Mouse (Mus musculus): ENCODE data around the gene Gpr18. TPM values are rescaled to one million over a fixed set of nuclear protein-coding genes. Genes with fewer than 3 reads are reported as not detected.

The Gpr18 gene
- total RNA-seq, 1 experiment from 2014 or later = 98.8 TPM

DNA sequence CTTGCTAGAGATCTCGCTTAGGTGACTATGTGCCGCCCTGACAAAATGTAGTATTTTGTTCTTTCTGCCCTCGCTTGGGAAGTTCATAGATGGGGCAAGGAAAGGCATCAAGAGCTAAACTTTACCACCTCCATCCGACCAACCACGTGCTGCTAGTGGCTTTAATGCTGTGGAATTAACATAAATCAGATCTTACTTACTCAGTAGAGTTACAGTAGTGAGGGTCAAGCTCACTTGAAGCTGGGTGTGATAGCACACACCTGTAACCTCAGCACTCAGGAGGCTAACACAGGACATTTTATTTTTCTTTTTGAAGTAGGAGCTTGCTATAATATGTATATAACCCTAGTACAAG lies 36.4 kb upstream of the Gpr18 start:
- ATAC-seq (ENCODE audit: extremely low read depth, insufficient number of reproducible peaks, low FRiP score, poor library complexity, severe bottlenecking) = no peak

DNA sequence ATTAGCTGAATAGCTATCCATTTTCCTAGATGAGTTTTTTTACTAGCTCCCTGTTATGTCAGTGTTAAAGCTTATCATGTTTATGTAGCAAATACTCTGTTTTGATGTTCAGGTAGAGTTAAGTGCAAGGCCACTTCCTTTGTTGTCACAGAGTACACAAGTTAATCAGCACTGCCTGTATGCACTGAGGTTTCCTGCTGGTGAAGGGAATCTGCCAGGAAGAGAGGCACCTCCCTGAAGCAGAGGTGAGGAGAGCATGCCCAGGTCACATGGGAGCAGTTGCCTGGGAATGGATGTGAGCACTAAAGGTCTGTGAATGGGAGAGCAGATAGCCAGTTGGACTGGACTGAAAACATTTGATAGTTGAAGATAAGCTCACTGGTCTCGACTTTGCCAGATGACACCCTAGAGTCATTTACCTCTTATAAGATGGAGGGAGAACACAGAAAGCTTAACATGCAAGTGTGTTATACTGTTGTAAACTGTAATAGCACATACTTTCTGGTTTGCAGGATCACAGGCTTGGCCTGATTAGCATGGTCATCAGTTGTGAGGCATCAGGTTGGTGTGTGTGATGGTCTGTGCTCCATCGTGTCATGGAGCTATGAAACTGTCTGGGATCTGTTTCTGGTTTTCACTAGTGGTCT lies 35.9 kb upstream of the Gpr18 start:
- ATAC-seq (ENCODE audit: extremely low read depth, insufficient number of reproducible peaks, low FRiP score, poor library complexity, severe bottlenecking) = no peak

DNA sequence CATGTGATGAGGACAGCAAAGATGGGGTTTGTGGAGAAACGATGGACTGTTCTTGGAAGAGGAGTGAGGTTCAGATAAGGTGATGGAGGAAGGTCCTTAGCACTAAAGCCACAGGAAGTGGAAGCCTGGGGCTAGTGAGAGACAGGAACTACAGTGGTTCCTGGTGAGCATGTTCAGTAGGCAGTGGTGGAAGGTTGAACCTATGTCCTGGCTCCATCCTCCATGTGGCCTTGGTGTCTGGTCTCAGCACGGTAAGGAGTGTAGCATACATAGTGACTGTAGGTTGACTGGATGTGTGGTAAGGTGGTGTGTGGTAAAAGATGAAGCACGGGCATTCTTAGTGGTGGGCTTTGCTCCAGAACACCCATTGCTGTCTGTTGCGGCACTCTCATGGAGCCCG lies 34.3 kb upstream of the Gpr18 start:
- no peak for ATAC-seq (ENCODE audit: extremely low read depth, insufficient number of reproducible peaks, low FRiP score, poor library complexity, severe bottlenecking)

DNA sequence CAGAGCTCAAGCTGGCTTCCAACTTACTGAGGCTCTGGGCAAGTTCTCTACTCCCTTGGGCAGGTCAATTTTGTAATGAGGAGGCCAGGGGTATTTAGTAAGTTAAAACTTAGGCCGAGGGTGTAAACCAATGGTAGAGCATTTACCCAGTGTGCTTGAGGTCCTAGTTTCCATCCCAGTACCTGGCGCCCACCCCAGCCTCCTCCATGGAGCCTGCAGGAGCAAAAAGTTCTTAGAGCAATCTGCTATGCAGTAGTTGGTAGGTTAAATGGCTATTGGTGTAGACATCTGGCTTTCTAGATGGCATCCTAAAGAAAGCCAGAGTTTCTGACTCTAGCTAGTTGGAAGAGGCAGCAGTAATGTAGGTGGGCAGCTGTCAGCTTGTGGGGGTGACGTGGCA lies 33.9 kb upstream of the Gpr18 start:
- no peak for ATAC-seq (ENCODE audit: extremely low read depth, insufficient number of reproducible peaks, low FRiP score, poor library complexity, severe bottlenecking)

DNA sequence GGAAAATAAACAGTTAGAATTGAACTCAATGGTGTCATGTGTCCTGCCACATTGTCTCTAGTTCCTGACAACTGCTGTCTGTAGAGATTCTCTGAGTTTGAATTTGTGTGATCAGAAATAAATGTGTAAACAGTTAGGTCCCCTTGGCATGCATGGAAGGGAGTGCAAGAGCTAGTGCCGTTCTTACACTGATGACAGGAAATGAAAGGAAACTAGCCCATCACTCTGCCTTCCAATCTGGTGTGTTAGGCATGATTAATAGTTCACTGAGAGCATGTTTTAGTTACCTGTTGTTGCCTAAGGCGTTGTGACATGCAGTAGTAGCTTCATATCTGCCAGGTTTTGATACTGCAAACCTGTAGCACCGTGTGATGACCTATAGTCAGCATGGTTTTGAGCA lies 32.4 kb upstream of the Gpr18 start:
- no peak for ATAC-seq (ENCODE audit: extremely low read depth, insufficient number of reproducible peaks, low FRiP score, poor library complexity, severe bottlenecking)

DNA sequence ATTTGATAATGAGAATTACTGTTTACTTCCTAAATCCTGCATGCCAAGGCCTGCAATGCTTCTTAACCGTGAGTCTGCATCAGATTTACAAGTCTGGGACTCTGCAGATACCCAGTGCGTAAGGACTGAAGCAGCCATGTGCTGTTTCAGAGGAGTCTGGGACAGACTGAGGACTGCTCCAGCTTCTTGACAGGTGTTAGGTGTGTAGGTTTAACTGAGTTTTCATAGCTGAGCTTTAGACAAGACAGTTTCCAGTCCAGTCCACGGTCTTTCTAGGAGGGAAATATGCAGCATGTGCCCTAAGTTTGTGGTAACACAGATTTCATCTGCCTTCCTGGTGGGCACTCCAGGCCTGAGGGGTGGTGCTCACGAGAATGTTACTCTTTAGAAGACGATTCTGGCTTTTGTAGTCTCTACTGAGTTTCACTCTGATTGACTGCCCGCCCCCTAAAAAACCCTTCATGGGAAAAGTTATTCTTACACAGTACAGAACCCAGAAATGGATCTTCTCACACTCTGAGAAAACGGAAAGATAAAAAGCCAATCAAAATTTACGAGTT lies 31.7 kb upstream of the Gpr18 start:
- no peak for ATAC-seq (ENCODE audit: extremely low read depth, insufficient number of reproducible peaks, low FRiP score, poor library complexity, severe bottlenecking)

DNA sequence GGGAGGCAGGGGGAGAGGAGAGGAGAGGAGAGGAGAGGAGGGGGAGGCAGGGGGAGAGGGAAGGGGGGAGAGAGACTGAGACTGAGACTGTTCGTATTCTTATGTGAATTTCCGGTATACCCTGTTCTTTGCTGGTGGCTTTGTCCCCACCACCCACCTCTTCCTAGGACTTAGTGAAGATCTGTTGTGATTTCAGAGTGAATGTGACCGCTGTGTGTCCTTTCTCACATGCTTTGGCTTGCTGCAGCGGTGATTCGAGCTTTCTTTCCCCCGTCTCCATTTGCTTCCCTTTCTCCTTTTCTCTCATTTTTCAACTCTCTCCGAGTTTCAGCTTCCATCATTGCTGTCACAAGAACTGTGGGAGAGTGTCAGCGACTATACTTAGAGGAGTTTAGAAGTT lies 31.1 kb upstream of the Gpr18 start:
- no peak for ATAC-seq (ENCODE audit: extremely low read depth, insufficient number of reproducible peaks, low FRiP score, poor library complexity, severe bottlenecking)

DNA sequence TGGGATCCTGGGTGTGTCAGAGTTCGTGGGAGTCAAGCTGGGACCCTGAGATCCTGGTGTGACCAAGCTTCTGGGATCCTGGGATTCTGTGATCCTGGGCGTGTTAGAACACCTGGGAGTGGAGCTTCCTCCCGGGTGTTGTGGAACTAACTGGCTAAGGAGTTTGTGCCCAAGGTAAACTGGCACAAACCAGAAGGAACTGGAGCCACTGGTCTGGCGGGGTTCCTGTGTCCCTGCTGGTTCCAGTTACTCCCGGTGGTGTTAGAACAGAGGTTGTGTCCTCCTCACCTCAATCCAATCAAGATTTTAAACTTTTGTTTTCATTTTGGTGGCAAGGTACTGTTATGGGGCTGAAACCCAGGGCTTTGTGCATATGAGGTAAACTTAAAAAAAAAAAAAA lies 30.6 kb upstream of the Gpr18 start:
- ATAC-seq (ENCODE audit: extremely low read depth, insufficient number of reproducible peaks, low FRiP score, poor library complexity, severe bottlenecking) = no peak

DNA sequence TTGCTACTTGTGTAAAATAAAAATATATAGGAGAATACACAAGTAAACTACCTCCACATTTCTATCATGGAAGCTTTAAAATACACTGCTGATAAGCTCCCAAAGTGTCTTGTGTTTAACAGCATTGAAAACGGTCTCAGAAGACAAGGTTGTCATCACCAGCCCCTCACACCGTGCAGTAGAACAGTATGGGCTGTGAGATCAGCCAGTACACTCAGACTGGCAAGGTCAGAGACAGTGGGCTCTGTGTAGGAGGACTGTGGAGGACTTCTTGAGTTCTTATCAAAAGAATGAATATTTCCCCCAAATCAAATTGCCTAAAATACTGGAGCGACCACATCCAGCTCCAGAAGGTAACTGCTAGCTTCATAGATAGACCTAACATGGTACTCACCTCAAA lies 24.0 kb upstream of the Gpr18 start:
- no peak for ATAC-seq (ENCODE audit: extremely low read depth, insufficient number of reproducible peaks, low FRiP score, poor library complexity, severe bottlenecking)

DNA sequence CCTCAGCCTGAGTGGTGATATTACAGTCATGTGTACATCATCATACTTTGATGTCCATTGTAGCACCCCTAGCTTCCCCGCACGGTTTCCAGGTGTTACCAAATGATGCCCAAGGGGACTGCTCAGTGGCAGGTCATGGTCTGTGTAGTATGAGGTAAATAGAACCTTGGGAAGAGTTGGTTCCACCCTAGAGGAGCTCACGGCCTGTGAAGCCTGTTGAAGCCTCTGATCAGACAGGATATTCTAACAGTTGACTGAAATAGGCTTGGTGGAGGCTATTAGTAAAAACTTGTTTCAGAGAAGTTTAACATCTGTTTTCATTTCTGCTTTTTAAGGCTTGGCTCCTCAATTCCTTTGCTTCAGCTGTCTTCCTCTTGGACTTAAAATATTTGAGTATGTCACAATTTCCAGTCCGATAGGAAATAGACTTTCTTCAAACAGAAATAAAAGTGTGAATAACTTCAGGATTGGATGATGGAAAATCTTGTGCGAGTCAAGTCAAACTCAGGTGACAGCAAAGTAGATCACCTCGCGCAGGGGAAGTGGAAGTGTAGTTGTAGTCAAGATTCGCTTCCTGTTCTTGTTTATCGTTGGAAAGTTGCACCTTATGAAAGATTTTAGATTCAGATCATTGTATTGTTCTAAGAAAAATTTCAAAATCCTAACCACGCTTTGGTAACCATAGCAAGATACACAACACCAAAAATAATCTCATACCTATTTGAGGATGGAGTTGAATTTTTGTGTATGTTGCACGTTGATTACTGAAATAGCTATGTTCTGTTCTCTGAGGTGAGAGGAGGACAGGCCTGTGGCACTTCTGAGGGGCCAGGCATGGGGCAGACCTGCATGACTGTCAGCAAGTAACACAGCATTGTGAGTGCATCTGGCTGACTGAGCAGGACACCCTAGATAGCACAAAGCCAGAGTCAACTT lies 22.9 kb upstream of the Gpr18 start:
- peak; percentile 70 for ATAC-seq (ENCODE audit: extremely low read depth, insufficient number of reproducible peaks, low FRiP score, poor library complexity, severe bottlenecking)

DNA sequence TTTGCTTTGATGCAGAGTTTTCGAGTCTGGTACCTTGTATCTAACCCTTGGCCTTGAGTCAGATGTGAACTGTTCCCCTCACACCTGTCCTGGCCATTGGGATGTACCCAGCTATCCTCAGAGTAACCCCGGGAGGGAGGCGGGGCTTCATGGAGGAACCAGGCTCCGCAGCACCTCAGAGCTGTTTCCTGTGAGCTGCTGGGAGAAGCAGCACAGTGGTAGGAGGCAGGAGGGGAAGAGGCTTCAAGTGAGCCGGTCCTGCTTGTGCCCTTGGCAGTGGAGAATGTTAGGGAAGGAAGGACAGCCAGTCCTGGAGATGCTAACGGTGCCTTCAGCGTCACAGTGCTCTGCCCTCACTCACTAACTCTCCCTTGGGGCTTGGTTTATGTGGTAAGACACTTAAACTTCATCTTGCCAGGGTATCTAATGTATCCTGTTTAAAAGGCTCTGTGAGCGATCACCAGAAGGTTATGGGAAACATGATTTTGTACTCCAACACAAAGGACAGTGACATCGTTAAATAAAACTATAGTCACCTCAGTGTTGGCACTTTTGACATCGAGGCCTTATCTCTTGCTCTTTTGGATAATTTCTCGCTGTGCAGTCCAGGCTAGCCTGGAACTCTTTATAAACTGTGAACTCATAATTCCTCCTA lies 22.1 kb upstream of the Gpr18 start:
- ATAC-seq (ENCODE audit: extremely low read depth, insufficient number of reproducible peaks, low FRiP score, poor library complexity, severe bottlenecking) = no peak

DNA sequence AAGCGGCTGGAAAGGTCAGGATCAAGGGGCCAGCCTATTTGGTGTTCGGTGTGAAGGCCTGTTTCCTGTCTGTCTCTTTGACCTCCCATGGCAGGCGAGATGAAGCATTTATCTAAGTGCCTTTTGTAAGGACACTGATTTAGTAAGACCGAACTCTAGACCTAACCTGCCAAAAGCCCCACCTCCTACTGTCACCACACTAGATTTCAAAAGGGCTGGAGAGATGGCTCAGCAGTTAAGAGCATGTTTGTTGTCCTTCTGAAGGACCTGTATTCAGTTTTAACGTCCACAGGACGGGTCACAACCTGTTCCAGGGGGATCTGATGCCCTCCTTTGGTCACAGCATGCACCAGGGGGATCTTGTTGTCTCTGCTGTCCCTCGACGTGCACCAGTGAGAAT lies 21.3 kb upstream of the Gpr18 start:
- ATAC-seq (ENCODE audit: extremely low read depth, insufficient number of reproducible peaks, low FRiP score, poor library complexity, severe bottlenecking) = no peak

DNA sequence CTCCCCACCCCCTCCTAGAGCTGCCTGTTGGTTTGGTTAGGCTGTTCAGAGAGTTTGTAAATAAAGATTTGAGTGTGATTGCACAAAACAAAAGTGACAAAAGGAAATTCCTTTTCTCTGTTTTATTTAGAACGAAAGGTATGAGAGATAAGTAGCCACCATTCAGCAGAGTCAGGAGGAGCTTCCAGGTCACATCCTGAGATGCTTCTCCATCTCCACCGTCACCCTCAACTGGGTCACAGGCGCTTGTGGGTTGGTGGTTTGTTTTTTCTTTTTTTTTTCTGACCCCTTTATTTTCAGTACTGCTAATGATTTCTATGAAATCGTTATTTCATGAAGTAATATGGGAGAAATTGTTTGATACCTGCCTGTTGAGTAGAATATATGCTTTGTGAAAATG lies 20.8 kb upstream of the Gpr18 start:
- ATAC-seq (ENCODE audit: extremely low read depth, insufficient number of reproducible peaks, low FRiP score, poor library complexity, severe bottlenecking) = no peak

DNA sequence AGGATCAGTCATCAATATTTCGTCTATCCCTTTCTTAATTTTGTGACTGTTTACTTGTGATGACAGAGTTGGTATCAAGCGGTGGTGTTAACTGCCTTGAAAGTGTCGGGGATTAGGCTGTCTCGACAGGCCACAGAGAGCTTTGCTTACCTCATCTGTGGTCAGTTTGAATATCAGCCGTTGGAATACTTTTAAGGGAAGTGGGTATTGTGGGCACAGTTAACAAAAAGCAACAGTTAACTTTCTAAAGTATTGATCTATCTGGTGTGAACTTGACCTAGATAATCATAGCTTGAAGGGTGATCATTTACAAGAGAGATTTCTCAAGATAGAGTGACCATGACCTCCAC lies 19.0 kb upstream of the Gpr18 start:
- no peak for ATAC-seq (ENCODE audit: extremely low read depth, insufficient number of reproducible peaks, low FRiP score, poor library complexity, severe bottlenecking)

DNA sequence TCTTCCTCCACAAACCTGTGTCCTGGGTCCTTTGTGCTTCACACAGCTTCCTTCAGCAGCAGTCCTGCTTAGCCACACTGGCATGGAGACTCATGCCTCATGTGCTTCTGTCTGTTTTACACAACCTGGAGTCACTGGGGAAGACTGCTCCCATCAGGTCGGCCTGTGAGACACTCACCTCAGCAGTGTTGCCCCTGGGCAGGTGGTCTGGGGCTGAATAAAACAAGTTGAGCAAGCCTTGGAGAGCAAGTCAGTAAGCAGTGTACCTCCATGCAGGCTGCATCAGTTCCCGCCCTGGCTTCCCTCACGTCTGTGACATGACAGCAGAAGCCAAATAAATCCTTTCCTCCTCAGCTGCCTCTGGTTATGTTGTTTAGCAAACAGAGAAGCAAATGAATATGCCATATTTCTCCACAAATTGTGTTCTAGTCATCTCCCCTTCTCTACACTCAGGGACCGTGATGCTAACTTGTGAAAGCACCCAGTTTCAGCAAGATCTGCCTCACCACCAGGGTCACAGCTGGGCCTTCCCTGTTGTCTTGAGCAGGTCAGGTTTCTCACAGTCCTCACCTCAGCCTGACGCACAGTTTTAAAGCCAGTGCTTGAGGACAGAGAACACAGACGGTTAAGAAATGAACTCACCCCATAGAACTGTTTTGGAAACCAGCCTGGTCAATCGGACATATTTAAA lies 18.5 kb upstream of the Gpr18 start:
- no peak for ATAC-seq (ENCODE audit: extremely low read depth, insufficient number of reproducible peaks, low FRiP score, poor library complexity, severe bottlenecking)

DNA sequence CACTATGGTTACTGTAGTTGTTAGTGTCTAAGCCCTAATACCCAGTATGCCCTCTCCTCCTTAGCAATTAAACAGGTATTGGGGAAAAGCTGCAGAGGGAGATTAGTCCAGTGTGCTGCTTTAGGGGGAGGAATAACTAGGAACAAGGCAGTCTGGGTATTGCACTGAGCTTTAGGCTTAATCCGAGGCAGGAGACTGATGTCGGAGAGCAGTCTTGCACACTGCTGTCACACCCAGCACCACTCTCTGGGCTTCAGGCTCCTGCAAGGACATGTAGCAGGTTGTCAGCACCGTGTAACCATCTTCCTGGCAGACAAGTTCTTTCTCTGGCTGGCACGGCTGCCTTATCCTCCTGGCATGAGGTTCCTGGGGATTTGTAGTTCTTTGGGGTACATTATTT lies 16.6 kb upstream of the Gpr18 start:
- ATAC-seq (ENCODE audit: extremely low read depth, insufficient number of reproducible peaks, low FRiP score, poor library complexity, severe bottlenecking) = no peak

DNA sequence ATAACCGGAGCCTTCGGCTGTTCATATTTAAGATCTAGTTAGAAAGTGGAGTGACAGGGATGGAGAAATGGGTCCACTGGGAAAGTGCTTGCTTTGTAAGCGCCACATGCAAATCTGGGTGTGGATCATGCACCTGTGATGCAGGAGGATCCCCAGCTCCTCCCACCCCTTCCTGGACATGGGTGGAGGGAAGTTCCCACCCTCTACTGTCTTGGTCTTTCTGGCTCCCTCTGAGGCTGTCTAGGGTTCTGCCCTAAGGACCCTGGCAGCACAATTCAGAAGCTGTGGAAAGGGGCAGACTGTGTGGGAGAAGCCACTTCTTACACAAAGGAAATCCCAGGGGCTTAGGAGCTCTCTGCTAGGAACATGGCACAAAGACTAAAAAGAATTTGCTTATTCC lies 16.0 kb upstream of the Gpr18 start:
- ATAC-seq (ENCODE audit: extremely low read depth, insufficient number of reproducible peaks, low FRiP score, poor library complexity, severe bottlenecking) = peak; percentile 31; the same call in 1 of the 2 replicates

DNA sequence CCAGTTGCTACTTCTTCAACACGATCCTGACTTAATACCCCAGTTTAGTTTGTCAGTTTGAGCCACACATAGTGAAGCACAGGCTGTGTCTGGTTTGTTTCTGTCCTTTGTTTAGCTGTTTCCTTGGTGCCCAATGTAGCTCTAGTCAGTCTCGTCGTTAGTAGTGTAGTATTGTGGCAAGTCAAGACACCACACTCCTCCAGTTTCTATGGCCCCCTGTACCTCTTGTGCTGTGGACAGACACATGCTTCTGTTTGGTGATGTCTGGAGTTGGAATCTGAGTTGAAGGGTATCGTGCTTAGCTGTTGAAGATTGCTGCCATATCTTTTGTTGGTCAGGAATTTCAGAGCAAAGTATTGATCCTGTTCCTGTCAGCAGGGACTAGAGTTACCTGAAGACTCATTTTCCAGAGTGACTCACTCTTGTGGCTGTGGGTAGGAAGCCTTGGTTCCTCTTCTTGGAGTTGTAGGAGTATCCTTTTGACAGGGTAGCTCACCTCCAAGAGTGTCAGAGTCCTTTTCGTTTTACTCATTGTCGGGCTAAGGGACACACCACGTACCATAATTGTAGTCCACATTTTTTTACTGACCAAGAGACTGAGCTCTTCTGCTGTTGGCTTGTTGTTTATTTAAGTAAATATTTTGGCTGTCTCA lies 15.3 kb upstream of the Gpr18 start:
- ATAC-seq (ENCODE audit: extremely low read depth, insufficient number of reproducible peaks, low FRiP score, poor library complexity, severe bottlenecking) = peak; percentile 34; the same call in 1 of the 2 replicates

Measured in neutrophil, adult 5-6 weeks (primary cell).